Mouse (Mus musculus): ENCODE data around the gene Ceacam16. TPM values are rescaled to one million over a fixed set of nuclear protein-coding genes. Genes with fewer than 3 reads are reported as not detected.
A peak's percentile ranks its signal among the peaks of the same experiment; 100 is the strongest.

The Ceacam16 gene
- total RNA-seq, 2 experiments from 2014 or later: 0.42 TPM; not detected in 1

GRCm38 (mm10) chr7:19844521-19845171 lies 16.5 kb downstream of the Ceacam16 start:
- intact Hi-C loops (cut with DNase I): loop anchor here (1.0 kb wide), 1 partner anchor 95 kb away; no protein-coding TSS in a partner anchor
- DNase-seq (ENCODE audit: low spot score): no peak

- no peak for DNase-seq (ENCODE audit: low spot score)
- intact Hi-C loops (cut with DNase I): loop anchor here (1.0 to 2.0 kb wide), 2 partner anchors 29 to 40 kb away; no protein-coding TSS in a partner anchor
These were observed 17.5 kb downstream of the Ceacam16 start for GRCm38 (mm10) chr7:19843561-19843960.

- no peak for DNase-seq (ENCODE audit: low spot score)
- intact Hi-C loops (cut with DNase I): loop anchor here (1.0 to 2.0 kb wide), 2 partner anchors 30 to 40 kb away; no protein-coding TSS in a partner anchor
These were observed 18.1 kb downstream of the Ceacam16 start for GRCm38 (mm10) chr7:19842885-19843504.

GRCm38 (mm10) chr7:19841686-19842413 lies 19.2 kb downstream of the Ceacam16 start:
- intact Hi-C loops (cut with DNase I): loop anchor here (2.0 kb wide), 1 partner anchor 31 kb away; no protein-coding TSS in a partner anchor

GRCm38 (mm10) chr7:19840936-19841335 lies 20.2 kb downstream of the Ceacam16 start:
- intact Hi-C loops (cut with DNase I): no loop called here
- DNase-seq (ENCODE audit: low spot score): no peak

More at GRCm38 (mm10) chr7:19841686-19842413, 19.2 kb downstream of the Ceacam16 start:
- DNase-seq (ENCODE audit: low spot score): no peak

GRCm38 (mm10) chr7:19840371-19840770 lies 20.7 kb downstream of the Ceacam16 start:
- no peak for DNase-seq (ENCODE audit: low spot score)
- intact Hi-C loops (cut with DNase I): no loop called here

GRCm38 (mm10) chr7:19836843-19837242 lies 24.3 kb downstream of the Ceacam16 start:
- intact Hi-C loops (cut with DNase I): no loop called here
- no peak for DNase-seq (ENCODE audit: low spot score)

- intact Hi-C loops (cut with DNase I): no loop called here
- DNase-seq (ENCODE audit: low spot score): no peak
These were observed 27.0 kb downstream of the Ceacam16 start for GRCm38 (mm10) chr7:19834055-19834454.

GRCm38 (mm10) chr7:19831837-19832236 lies 29.3 kb downstream of the Ceacam16 start:
- intact Hi-C loops (cut with DNase I): no loop called here
- no peak for DNase-seq (ENCODE audit: low spot score)

- intact Hi-C loops (cut with DNase I): no loop called here
- DNase-seq (ENCODE audit: low spot score): peak; percentile 92
These were observed 30.4 kb downstream of the Ceacam16 start for GRCm38 (mm10) chr7:19830682-19831156.

- no peak for DNase-seq (ENCODE audit: low spot score)
- intact Hi-C loops (cut with DNase I): no loop called here
These were observed 31.4 kb downstream of the Ceacam16 start for GRCm38 (mm10) chr7:19829694-19830093.

- intact Hi-C loops (cut with DNase I): no loop called here
These were observed 34.3 kb downstream of the Ceacam16 start for GRCm38 (mm10) chr7:19826756-19827155.

GRCm38 (mm10) chr7:19824182-19824973 lies 36.7 kb downstream of the Ceacam16 start:
- intact Hi-C loops (cut with DNase I): no loop called here
- peak; percentile 86 for DNase-seq (ENCODE audit: low spot score)

More at GRCm38 (mm10) chr7:19826756-19827155, 34.3 kb downstream of the Ceacam16 start:
- DNase-seq (ENCODE audit: low spot score): no peak

GRCm38 (mm10) chr7:19823256-19824181 lies 37.6 kb downstream of the Ceacam16 start:
- intact Hi-C loops (cut with DNase I): no loop called here
- no peak for DNase-seq (ENCODE audit: low spot score)

- intact Hi-C loops (cut with DNase I): no loop called here
- DNase-seq (ENCODE audit: low spot score): peak; percentile 71
These were observed 38.5 kb downstream of the Ceacam16 start, which contains the start of gene Bcl3 for GRCm38 (mm10) chr7:19822604-19823058. Gene Bcl3, minus strand, starts transcription at chr7:19822770.

GRCm38 (mm10) chr7:19822193-19822592 lies 38.9 kb downstream of the Ceacam16 start:
- no peak for DNase-seq (ENCODE audit: low spot score)
- intact Hi-C loops (cut with DNase I): no loop called here

GRCm38 (mm10) chr7:19821633-19822032 lies 39.5 kb downstream of the Ceacam16 start:
- intact Hi-C loops (cut with DNase I): no loop called here
- no peak for DNase-seq (ENCODE audit: low spot score)

- DNase-seq (ENCODE audit: low spot score): no peak
- intact Hi-C loops (cut with DNase I): no loop called here
These were observed 40.6 kb downstream of the Ceacam16 start for GRCm38 (mm10) chr7:19820347-19821048.

All from heart, postnatal 25 days (tissue).